Mouse (Mus musculus) kidney, postnatal 25 days (tissue): ENCODE measurements at regions not wholly inside any gene's neighbourhood (a gene's known extent, or its start where the extent isn't known, plus 50 kb on each side); places are given as distances from the start of the nearest gene placed in this dataset.
"Not testable (repeated sequence)": the region's sequence is repeated elsewhere in the genome, so short reads cannot be mapped to it uniquely, and the experiment has no call there.

Experiments used
- DNase-seq, 2 experiments: peaks; one replicate each; pipeline ENCODE4 v3.0.0; 2021; ENCODE audit warnings: mixed read lengths in 2 of 2

DNA sequence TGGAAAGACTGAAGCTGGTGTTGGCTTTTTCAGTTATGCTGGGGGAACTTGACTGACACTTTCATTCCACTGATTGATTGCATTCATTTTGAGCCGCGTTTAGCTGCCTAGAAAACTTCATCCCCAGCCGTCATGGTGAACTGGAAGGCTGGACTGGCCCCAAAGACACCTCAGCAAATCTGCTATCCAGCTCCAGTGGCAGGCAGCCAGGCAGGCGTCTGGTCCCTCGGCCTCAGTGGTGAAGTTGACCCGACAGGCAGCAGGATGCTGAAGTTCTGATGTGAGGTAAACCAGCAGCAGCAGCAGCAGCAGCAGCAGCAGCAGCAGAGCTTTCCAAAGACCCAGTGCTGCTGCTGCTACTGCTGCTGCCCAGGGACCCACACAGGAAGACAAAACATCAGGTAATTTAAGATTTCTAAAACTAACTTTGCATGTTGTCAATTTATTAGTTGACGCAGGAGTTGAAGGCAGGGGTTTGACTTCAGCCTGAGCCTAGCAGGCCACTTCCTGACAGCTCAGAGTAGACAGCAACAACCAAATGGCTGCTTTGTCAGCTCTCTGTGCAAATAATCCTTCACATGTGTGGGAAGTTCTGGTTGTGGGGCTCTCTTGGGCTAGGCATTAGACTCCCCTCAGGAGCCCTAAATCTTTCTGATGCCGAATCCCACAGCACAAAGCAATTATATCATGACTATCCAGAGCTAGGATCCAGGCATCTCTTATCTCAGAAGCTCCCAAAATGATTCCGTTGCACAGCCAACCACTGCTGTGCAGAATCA lies 200.4 kb upstream of the Nhs start:
- DNase-seq, result peak; percentile 66 to 70

DNA sequence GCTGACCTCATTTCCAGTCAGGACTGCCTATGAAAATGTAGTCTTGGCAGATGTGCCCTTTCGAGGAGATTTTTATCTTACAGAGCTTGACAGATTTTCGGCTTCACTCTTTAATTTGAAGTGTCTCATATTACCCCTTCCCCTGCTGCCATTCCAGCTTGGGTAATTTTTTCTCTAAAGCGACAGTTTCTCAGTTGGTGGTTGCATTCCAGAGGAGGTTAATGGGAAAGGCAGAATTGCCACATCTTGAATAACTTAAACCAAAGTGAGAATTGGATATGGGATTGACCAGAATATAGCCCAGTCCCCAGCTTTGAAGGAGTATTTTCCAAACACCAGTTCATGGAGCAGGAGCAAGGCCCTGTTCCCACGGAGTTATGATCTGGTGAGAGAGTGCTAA lies 188.8 kb upstream of the Nhs start:
- DNase-seq, result no peak

DNA sequence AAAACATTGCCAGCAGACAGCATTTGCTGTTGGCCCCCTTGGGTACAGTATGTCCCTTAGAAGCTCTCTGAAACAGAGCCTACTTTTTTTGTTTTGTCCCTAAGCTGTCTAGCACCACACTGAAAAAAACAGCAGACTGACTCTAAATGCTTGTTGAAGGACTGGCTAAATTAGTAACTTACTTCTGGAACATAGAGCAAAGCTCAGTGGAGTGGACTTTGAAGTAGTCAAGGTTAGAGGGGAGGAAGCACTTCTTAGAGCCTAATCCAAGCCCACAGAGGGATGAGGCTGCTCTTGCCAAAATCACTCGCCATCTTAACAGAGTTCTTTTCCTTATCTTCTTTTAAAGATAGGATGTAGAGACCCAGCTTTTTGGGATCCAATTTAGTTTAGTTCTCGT lies 188.4 kb upstream of the Nhs start:
- peak in 1 of 2 experiments; percentile 2 for DNase-seq

DNA sequence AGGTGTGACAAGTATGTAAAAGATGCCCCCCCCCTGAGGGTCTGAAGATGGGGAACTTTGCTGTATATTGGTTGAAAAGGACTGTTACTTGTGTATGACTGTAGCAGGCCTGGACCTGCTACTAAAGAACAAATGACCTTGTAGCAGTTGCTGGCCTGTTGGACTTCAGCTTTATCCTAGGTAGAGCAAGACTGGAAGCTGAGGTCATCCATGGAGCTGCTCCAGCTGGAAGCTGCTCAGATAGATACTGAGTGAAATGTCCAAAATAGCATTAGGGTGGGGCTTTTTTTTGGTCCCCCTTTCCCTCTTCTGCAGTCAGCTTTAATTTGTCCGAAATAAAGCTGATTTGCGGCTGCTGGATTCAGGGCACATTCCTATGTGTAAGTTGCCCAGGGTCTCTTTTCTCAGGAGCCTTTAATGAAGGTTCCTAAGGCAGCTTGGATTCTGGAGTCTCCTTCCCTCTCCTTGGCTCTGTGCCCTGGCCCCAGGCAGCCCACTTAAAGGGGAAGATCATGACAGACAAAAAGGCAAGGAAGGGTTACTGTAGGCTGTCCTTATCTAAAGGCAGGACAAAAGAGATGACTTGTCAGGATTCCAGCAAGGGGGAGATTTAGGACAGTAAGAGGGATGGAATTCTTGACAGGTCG lies 186.1 kb upstream of the Nhs start:
- peak in 1 of 2 experiments; percentile 21 for DNase-seq

DNA sequence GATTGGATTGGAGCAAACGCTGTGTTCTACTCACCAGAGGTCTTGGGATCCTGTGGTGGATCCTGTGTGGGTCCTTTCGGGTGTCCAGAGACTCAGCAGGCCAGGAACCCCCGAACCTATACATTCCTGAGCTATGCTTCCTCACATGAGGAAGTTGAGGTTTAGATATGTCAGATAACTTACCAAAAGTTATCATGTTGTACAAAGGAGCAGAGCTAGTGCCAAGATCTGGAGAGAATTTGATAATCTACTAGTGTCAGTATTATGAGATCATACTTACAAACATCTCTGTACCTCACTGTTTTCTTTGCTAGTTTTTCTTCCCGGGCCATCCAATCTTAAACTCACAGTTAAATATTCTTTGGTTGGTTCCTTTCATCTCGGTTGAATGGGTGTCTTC lies 172.6 kb upstream of the Nhs start:
- DNase-seq, result no peak

DNA sequence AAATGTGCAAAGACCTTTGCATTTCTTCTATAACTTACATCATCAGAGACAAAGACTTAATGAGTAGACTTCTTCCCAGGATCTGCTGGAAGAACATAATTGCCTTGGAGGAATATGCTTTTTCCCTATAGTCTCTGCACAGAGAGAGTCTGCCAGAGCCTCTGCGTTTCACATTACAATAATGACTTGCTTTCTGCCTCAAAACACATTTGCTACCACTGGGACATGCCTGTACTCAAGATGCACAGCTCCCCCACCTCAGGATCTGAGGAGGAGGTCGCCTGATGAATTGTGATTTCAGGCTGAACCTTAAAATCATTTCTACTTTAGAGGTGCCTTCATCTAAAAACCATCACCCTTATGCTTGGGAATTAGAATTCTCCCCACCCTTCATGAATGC lies 148.1 kb upstream of the Nhs start:
- no peak for DNase-seq

DNA sequence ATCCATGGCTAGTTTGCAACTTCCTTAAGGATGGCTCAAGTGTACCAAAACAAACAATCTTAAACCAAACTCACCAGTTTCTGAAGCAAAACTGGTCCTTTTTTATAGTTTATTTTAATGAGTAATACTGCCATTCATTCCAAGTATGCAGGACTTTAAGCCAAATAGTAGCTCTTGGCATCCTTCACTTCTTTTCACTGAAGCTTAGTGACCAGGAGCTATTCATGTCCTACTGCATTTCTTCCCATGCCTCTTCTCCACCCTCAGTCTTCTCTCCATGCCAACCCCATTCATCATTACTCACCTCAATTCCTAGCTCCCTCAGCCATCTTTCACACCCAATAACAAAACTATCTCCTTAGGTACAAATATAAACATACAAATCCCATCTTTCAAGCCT lies 144.6 kb upstream of the Nhs start:
- no peak for DNase-seq

DNA sequence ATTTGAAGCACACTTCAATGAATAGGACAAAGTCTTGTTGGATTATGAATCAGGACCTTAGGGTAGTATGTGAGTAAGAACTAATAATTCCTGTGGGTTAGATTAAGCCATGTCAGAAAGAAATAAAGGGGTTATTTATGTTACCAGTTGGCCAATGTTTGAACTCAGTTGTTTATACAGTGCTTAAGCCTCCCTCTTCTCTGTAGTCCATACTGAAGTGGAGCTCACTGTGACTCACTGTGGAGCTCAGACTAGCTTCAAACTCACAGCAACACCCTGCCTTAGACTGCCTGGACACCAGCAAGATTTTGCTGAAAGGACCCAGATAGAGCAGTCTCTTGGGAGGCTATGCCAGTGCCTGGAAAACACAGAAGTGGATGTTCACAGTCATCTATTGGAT lies 143.3 kb upstream of the Nhs start:
- DNase-seq, result no peak

DNA sequence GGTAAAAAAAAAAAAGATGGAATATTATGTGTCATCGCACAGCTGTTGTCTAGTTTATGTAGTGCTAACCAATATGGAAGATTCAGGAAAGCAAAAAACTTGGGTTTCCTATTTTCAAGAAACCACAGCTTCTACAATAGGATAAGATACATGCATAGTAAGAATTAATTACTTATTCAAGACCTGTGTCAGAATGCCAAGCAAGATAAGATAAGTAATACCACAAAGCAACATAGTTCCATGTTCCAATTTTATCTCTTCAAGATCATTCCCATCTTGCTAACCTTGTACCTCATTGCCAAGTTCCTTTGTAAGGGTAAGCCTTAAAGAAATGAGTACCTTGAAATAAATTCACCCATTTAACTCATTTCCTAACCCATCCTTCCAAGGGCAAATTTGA lies 131.7 kb upstream of the Nhs start:
- DNase-seq, result no peak

DNA sequence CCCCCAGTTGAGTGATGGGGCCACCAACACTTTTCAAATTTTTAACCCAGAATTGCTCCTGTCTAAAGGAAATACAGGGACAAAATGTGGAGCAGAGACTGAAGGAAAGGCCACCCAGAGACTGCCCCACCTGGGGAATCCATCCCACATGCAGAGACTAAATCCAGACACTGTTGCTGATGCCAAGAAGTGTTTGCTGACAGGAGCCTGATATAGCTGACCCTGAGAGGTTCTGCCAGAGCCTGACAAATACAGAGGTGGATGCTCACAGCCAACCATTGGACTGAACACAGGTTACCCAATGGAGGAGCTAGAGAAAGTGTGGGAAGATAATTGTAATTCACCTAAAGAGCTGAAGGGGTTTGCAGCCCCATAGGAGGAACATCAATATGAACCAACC lies 126.6 kb upstream of the Nhs start:
- DNase-seq, result not testable (repeated sequence)

DNA sequence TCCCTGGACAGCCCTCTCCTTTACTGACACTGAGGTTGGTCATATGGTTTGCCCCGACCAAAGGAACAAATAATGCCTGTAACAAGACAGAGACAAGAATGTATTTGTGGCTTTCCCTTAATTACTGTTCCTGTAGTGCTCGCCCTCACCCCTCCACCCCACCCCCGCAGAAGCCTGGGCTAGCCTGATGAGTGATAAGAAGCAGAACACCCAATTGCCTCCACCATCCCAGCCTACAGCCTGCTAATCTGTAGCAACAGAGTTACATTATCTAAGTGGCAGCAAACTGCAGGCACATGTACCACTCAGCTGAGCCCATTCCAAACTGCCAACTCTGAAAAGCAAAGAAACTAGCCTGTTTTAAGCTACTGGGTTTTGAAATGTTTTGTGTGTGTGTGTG lies 124.7 kb upstream of the Nhs start:
- DNase-seq, result no peak

DNA sequence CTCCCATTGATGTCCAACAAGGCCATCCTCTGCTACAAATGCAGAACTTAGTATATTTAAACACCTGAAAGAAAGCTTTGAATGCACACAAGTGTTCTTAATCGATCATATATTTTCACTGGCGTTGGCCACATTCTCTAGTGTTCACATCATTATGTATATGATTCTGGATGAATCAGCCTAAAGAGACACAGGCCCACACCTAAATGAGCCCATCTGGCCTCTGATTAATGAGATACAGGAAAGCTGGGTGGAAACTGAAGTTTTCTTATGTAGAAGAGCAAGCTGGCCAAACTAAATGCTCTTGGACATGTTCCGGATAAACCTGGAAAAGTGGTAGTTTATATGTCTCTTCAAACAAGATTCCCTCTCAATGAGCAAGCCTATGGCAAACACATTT lies 123.2 kb upstream of the Nhs start:
- DNase-seq, result no peak

DNA sequence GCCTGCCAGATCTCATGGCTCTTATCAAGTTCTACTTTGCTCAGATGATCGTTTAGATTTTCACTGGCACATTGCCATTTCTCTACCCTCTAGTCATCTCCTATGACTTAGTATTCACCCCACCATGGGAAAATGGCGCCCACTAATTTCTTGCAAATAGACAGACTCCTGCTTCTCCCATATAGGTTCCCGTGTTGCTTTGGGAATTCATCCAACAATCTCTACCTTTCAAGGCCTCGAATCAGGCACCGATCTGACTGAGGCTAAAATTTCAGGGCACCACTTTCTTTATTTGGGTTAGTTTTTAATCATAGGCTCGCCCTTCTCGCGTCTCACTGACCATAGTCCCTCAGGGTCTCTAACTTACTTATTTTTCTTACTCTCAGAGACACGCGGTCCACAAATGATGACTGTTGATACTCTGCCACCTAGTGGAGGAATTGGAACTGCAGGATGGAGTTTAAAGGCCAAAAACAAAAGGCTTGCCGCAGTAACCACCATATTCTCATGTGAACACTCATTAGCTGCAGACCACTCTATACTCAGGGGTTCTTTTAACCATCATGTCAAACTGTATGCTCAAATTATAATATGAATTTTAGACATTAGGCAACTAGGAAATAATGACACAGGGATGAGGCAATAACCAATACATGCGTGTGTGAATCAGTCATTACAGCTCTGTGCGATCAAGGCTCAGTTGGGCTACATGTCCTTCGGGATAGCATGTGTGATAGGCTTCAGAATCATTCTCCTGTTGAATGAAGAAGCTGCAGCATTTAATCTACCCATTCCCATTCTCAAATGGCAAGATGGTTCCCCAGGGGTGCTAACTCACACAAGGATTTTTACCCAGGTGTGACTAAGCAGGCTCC lies 119.5 kb upstream of the Nhs start:
- peak in 1 of 2 experiments; percentile 80 for DNase-seq

DNA sequence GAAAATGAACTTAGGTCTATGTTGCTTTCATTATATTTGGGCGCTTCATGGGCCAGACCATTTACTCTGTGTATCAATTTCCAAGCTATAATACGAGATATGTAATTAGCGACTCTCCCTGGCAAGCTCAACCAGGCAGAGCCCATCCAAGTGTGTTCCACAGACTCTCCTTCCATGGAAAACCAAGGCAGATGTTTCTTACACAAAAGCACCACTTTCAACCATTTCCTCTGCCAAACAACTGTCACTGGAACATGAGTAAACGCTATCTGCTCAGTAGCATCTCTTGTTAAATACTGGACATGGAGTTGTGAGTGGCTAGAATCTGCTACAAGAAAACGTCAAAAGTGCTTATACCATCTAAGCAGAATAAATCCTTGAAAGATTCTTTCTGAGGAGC lies 115.1 kb upstream of the Nhs start:
- DNase-seq, result no peak

DNA sequence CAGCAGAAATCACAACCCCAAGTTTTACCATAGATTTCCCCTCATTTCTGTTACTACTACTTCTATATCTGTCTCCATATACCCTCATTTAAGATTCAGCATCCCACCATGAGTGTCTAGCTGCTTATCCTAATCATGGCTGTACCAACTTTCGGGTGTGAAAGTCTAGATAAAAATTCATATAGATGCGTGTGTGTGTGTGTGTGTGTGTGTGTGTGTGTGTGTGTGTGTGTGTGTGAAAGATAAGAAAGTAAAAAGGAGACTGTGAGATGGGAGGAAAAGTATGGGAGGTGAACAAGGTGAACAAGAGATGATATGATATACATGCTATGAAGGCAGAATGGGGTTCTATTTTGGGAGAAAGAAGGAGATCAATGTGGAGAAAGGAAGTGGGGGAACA lies 111.7 kb upstream of the Nhs start:
- DNase-seq, result no peak

DNA sequence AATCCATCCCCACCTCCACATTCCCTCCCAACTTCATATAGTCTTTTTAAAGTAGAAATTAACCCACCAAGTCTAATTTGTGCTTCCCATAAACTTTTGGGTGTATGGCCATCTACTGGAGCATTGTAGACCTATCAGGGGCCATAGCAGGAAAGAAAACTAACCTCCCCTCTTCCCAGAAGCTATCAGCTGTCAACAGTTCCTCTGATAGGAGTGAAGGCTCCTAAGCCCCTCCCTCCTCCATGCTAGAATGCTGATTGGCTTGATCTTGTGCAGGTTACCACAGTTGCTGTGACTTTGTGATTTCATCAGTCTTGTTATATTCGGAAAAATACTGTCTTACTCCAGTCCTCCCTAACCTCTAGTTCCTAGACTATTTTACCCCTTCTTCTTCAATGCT lies 109.4 kb upstream of the Nhs start:
- no peak for DNase-seq

DNA sequence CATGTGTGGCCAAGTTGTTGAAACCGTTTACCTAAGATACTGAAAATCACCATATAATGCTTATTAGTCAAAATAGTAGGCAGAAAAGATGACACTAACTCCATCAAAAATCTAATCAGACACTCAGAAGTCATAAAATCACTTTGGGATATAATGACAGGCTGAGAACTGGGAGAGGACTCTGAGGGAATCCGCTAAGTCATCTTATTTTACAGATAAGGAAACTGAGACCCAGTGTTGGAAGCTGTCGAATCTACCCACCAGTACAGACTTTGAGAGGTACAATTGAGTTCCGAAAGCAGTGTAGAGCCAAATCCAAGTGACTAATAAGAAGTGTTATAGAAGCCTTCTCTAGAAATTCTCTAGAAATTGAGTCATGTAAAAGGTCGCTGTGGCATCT lies 108.6 kb upstream of the Nhs start:
- DNase-seq, result no peak

DNA sequence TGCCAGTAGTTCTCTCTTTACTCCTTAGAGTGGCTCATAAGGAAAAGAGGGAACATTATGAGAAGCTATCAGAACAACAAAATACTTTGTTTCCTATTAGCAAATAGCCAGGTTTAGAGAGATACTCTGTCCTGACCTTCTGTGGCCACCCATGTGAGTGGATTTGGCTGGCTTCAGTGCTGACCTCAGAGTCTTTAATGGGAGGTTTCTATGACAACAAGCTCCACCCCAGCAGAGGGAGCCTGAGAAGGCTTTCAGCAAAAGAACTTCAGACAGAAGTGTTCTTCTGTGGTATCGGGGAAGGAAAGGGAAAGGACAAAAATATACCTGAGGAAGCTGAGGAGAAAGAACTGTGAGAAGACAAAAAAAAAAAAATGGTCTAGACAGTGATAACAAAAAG lies 108.1 kb upstream of the Nhs start:
- DNase-seq, result peak; percentile 73 to 82

DNA sequence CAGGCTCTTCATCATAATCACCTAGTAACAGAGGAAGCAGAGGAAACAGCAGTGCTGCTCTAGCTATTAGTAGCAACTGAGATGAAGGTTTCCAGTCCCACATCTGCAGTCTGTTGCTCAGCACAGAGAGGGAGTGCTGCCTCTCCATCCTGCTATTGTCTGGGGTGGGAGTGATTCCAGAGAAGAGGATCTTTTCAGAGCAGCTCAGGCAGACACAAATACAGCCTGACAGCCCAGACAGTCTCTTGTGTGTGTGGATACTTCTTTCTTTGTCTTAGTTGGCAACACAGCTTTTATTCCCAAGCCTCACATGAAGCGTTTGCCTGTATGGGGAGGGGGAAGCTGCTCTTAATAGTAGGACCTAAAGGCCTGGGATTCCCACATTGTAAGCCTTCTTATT lies 107.2 kb upstream of the Nhs start:
- DNase-seq, result peak in 1 of 2 experiments; percentile 3

DNA sequence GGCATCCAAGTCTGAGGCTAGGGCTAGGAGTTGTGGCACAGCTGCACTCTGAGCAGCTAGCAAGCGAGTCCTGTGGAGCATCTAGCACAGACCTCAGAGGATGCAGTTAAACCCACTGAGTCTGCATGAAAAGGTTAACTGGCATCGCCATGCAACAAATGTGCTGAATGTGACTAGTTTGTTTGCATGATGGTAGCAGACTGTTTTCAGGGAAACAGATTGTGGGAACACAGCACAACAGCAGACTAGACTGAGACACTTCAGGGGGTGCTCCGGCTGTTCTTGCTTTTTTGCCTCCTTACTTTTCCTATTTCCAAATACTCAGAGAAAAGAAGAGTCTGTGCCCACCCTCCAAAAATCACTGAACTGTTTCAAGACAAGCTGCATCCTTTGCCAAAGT lies 97.9 kb upstream of the Nhs start:
- no peak for DNase-seq

DNA sequence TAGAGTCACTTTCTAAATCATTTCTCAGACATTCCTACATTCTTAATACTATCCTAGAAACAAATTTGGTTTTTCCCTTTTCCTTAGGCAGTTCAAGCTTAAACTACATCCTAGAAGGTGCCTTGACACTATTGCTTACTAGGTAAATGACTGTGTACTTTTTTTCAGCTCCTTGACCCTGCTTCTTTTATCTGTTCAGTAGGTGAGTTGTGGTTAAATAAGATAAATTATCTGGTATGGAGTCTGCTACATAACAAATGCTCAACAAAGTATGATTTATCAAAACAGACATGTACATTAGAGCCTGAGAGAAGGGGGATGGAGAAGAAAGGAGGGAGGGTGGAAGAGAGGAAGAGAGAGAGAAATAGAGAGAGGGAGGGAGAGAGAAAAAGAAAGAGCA lies 96.3 kb upstream of the Nhs start:
- DNase-seq, result no peak

DNA sequence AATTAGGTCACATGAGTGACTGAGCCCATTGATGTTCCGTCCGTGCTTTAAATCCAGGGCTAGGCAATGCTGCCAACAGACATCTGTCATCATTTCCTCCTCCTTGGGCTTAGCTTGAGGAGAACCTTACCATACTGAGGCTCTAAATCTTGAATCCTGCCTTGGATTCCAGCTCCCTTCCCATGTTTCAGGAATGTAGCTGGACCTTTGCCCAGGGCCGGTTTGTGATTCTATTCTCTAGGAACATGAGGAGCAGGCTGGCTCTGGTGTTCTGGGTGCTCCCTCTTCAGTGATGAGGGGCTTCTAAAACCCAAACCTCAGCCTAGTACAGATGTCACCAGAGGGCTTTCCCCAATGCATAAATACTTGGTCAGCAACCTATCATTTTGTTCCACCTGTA lies 81.8 kb upstream of the Nhs start:
- DNase-seq, result peak in 1 of 2 experiments; percentile 51

DNA sequence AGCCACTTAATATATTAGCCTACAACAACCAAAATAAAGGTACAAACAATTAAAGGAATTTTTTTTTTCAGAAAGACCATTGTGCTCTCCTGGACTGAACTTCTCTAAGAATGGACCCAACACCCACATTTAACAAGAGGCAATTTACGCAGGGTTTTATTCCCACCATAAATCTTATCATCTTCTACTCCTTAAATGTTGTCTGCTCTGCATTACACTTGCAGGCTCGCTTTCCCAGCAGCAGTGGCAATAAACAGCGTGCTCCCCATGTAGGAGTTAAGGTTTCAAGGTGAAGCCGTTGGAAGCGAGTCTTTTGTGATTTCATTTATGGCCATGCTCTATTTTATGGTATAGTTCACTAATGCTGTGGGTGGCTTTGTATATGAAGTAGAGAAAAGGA lies 76.0 kb upstream of the Nhs start:
- DNase-seq, result no peak

DNA sequence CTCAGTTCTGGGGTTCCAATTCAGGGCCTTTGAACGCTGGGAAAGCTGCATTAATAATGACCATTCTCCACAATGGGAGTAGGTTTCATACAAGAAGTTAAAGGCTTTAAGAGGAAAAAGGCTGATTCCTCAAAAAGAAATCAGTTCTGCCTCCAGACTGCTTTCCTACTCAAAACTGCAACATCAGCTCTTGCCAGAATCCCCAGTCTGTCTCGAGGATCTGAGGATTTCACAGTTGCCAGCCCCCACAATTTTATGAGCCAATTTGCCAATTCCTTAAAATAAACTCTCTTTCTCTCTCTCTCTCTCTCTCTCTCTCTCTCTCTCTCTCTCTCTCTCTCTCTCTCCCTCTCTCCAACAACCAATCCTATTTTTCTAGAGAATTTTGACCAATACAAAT lies 51.3 kb upstream of the Nhs start:
- no peak for DNase-seq
